Mouse (Mus musculus) spleen, adult 2 months (tissue): ENCODE measurements at regions not wholly inside any gene's neighbourhood (a gene's known extent, or its start where the extent isn't known, plus 50 kb on each side); places are given as distances from the start of the nearest gene placed in this dataset.

ENCODE experiments used
- DNase-seq, 2 experiments: peaks; one replicate each; pipeline versions ENCODE4 v3.0.0 to v3.0.0-alpha.2; 2012 to 2021; ENCODE audit warnings: low spot score in 2 of 2, low read depth in 1 of 2
- H3K27ac ChIP-seq: fragments of 200-500 bp; 2 replicates; pipeline ENCODE4 v1.5.1; 2012; ENCODE audit warnings: low read length, inconsistent platforms; ENCODE audit not compliant: insufficient read depth
- H3K27me3 ChIP-seq: fragments of 200-500 bp; 2 replicates; pipeline ENCODE4 v1.6.1; 2012; ENCODE audit warnings: mild to moderate bottlenecking, moderate library complexity, low read length, inconsistent platforms; ENCODE audit not compliant: control insufficient read depth, insufficient read depth
- H3K36me3 ChIP-seq: fragments of 200-500 bp; 2 replicates; pipeline ENCODE4 v1.6.1; 2012; ENCODE audit warnings: mild to moderate bottlenecking, low read length, inconsistent platforms; ENCODE audit not compliant: control insufficient read depth, insufficient read depth
- H3K4me1 ChIP-seq: fragments of 200-500 bp; 2 replicates; pipeline ENCODE4 v1.6.1; 2011; ENCODE audit warnings: inconsistent platforms; ENCODE audit not compliant: control insufficient read depth, insufficient read depth, insufficient read length
- H3K4me3 ChIP-seq: fragments of 200-500 bp; 2 replicates; pipeline ENCODE4 v1.5.1; 2011; ENCODE audit warnings: mild to moderate bottlenecking, inconsistent platforms; ENCODE audit not compliant: insufficient read depth, insufficient read length; ENCODE audit errors: extremely low read depth
- CTCF ChIP-seq: fragments of 200-500 bp; IDR thresholded peaks from 2 replicates; pipeline ENCODE4 v1.5.1; 2011; ENCODE audit warnings: mild to moderate bottlenecking, inconsistent platforms; ENCODE audit not compliant: insufficient read depth, insufficient read length, insufficient replicate concordance; ENCODE audit errors: extremely low read depth
- POLR2A ChIP-seq: fragments of 200-500 bp; IDR thresholded peaks from 2 replicates; pipeline ENCODE4 v1.6.1; 2011; ENCODE audit warnings: low read depth, low read length, inconsistent platforms
- WGBS: fragments of 180-500 bp; shearing (Covaris S2); methylation state at CpG from one replicate; pipeline ENCODE4 v1.1.7; 2018; 5-methylcytosine and 5-hydroxymethylcytosine counted together

GRCm38 (mm10) chr12:54446356-54446755, 210.0 kb downstream of the Sptssa start:
- 81% methylated on average over 7 of the region's 7 CpGs for WGBS
- no peaks in the 10 kb centered on the region for H3K4me1 ChIP-seq
- TF ChIP-seq POLR2A (no peak), CTCF (no peak)
- no peak for DNase-seq
- no peaks in the 10 kb centered on the region for H3K27me3 ChIP-seq
- no peaks in the 10 kb centered on the region for H3K36me3 ChIP-seq
- H3K4me3 ChIP-seq = no peak overlapping the region
- H3K27ac ChIP-seq = no peak overlapping the region

GRCm38 (mm10) chr12:54444416-54444815, 212.0 kb downstream of the Sptssa start:
- 33% methylated on average over 4 of the region's 4 CpGs for WGBS
- no peaks in the 10 kb centered on the region for H3K27me3 ChIP-seq
- H3K27ac ChIP-seq = no peak overlapping the region
- no peak for DNase-seq
- H3K4me3 ChIP-seq = no peak overlapping the region
- TF ChIP-seq CTCF (no peak), POLR2A (no peak)
- H3K36me3 ChIP-seq = no peaks in the 10 kb centered on the region
- no peaks in the 10 kb centered on the region for H3K4me1 ChIP-seq

- Histone ChIP-seq H3K27me3 (no peaks in the 10 kb centered on the region), H3K36me3 (no peaks in the 10 kb centered on the region), H3K4me1 (no peaks in the 10 kb centered on the region), H3K27ac (no peak overlapping the region), H3K4me3 (no peak overlapping the region)
- 35% methylated on average over 2 of the region's 2 CpGs for WGBS
- TF ChIP-seq CTCF (no peak), POLR2A (no peak)
- no peak for DNase-seq
Observed at GRCm38 (mm10) chr12:54443285-54443684, 213.1 kb downstream of the Sptssa start.

GRCm38 (mm10) chr12:54442408-54442807, 214.0 kb downstream of the Sptssa start:
- H3K4me3 ChIP-seq = no peak overlapping the region
- no peak overlapping the region for H3K27ac ChIP-seq
- H3K36me3 ChIP-seq = no peaks in the 10 kb centered on the region
- DNase-seq = no peak
- no peaks in the 10 kb centered on the region for H3K4me1 ChIP-seq
- H3K27me3 ChIP-seq = no peaks in the 10 kb centered on the region
- WGBS = 94% methylated on average over 11 of the region's 11 CpGs
- TF ChIP-seq CTCF (no peak), POLR2A (no peak)

- TF ChIP-seq POLR2A (no peak), CTCF (no peak)
- H3K27ac ChIP-seq = no peak overlapping the region
- 83% methylated on average over 6 of the region's 6 CpGs for WGBS
Observed at GRCm38 (mm10) chr12:54440851-54441593, 215.4 kb downstream of the Sptssa start.

GRCm38 (mm10) chr12:54438793-54439192, 217.6 kb downstream of the Sptssa start:
- Histone ChIP-seq H3K27me3 (no peaks in the 10 kb centered on the region), H3K36me3 (no peaks in the 10 kb centered on the region), H3K4me1 (no peaks in the 10 kb centered on the region), H3K4me3 (no peak overlapping the region), H3K27ac (no peak overlapping the region)
- TF ChIP-seq POLR2A = no peak
- TF ChIP-seq CTCF = no peak
- no peak for DNase-seq
- WGBS = 95% methylated on average over 4 of the region's 4 CpGs

More at GRCm38 (mm10) chr12:54440851-54441593, 215.4 kb downstream of the Sptssa start:
- Histone ChIP-seq H3K4me1 (no peaks in the 10 kb centered on the region), H3K4me3 (no peak overlapping the region), H3K27me3 (no peaks in the 10 kb centered on the region), H3K36me3 (no peaks in the 10 kb centered on the region)
- no peak for DNase-seq

- 92% methylated on average over 6 of the region's 6 CpGs for WGBS
- no peaks in the 10 kb centered on the region for H3K36me3 ChIP-seq
- no peaks in the 10 kb centered on the region for H3K4me1 ChIP-seq
- no peak overlapping the region for H3K27ac ChIP-seq
- H3K4me3 ChIP-seq = no peak overlapping the region
- no peak for DNase-seq
- TF ChIP-seq CTCF = no peak
- no peak for TF ChIP-seq POLR2A
- H3K27me3 ChIP-seq = no peaks in the 10 kb centered on the region
Observed at GRCm38 (mm10) chr12:54425236-54425635, 221.6 kb upstream of the Egln3 start.
